Mouse (Mus musculus): ENCODE results near the gene Kcnc2. TPM values are rescaled to one million over a fixed set of nuclear protein-coding genes. Genes with fewer than 3 reads are reported as not detected.

The Kcnc2 gene
- polyA plus RNA-seq, 1 experiment from 2014 or later = 5.7 TPM

DNA sequence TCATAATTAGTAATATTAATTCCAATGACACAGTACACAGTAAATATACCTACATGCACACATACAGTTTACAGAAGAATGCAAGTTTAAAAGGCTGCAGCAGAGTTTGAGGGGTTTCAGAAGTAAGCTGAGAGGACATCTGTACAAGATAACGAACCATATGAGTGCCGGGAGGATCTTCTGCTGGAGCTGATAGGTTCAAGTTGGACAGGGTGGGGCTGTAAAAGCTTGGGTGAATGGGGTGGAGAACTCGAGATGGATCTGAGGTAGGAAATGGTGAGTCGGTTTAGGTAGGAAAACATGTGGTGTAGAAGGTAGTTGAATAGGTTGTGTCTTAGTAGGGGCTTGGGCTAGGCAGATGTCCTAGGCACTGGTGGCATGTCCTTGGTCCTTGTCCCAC is 217.8 kb downstream of the Kcnc2 start:
- H3K27me3 ChIP-seq (replicated peaks; ENCODE audit: control insufficient read depth, insufficient read depth, low read length) = no peaks in the 10 kb centered on the region
- WGBS = 87% methylated on average over 4 of the region's 4 CpGs
- no peak for ATAC-seq
- no peak overlapping the region for H3K4me3 ChIP-seq (replicated peaks; ENCODE audit: low read length)
- H3K36me3 ChIP-seq (ENCODE audit: control insufficient read depth, insufficient read depth) = no peaks in the 10 kb centered on the region
- H3K4me1 ChIP-seq (replicated peaks; ENCODE audit: control insufficient read depth, insufficient read depth, low read length) = no peaks in the 10 kb centered on the region
- H3K9ac ChIP-seq (replicated peaks; ENCODE audit: low read depth, low read length) = no peak overlapping the region
- no peak overlapping the region for H3K27ac ChIP-seq (ENCODE audit: low read length)
- no peaks in the 10 kb centered on the region for H3K9me3 ChIP-seq (ENCODE audit: control insufficient read depth, low read length)
- H3K4me2 ChIP-seq (ENCODE audit: low read length) = no peak overlapping the region

Other genes with a start within 250 kb of the Kcnc2 start
- gene Glipr1l1, start 210.9 kb upstream of the Kcnc2 start, polyA plus RNA-seq (2015; fragmentation: Nextera tagmentation; extraction: Ambion mirVana) = not detected in 2 replicates
- gene Glipr1l2, start 187.8 kb upstream of the Kcnc2 start, polyA plus RNA-seq (2015; fragmentation: Nextera tagmentation; extraction: Ambion mirVana) = not detected in 2 replicates
- 0.41 TPM in 1 of 2 replicates, not detected in the other for gene Glipr1l3, start 110.8 kb upstream of the Kcnc2 start, polyA plus RNA-seq (2015; fragmentation: Nextera tagmentation; extraction: Ambion mirVana)
- gene Caps2, start 107.5 kb upstream of the Kcnc2 start, polyA plus RNA-seq (2015; fragmentation: Nextera tagmentation; extraction: Ambion mirVana) = 0.30 and 0.55 TPM in 2 replicates

All from forebrain, embryonic 16.5 days (tissue).